Mouse (Mus musculus) liver, embryonic 14.5 days (tissue): ENCODE measurements at regions not wholly inside any gene's neighbourhood (a gene's known extent, or its start where the extent isn't known, plus 50 kb on each side); places are given as distances from the start of the nearest gene placed in this dataset.

ENCODE experiments used
- CTCF ChIP-seq: IDR thresholded peaks from 2 replicates; pipeline ENCODE4 v1.5.1; 2016; ENCODE audit warnings: antibody characterized with exemption, low read depth, control low read depth
- EP300 ChIP-seq: IDR thresholded peaks from 2 replicates; pipeline ENCODE4 v1.6.1; 2016; ENCODE audit warnings: antibody characterized with exemption, low read depth

- TF ChIP-seq EP300 (no peak), CTCF (no peak)
These were observed 89.9 kb downstream of the Gm13691 start for GRCm38 (mm10) chr2:84080228-84080627.
